Mouse (Mus musculus) right cerebral cortex, postnatal 36 days (tissue): ENCODE results near the gene Fgfrl1.
"Not testable (repeated sequence)": the region's sequence is repeated elsewhere in the genome, so short reads cannot be mapped to it uniquely, and the experiment has no call there.

ENCODE experiments used
- DNase-seq, 2 experiments: peaks; one replicate each; pipeline ENCODE4 v3.0.0; 2022; ENCODE audit warnings: low spot score in 2 of 2, mixed read lengths in 1 of 2

Gene Fgfrl1

GRCm38 (mm10) chr5:108751258-108751657, 59.1 kb downstream of the Fgfrl1 start:
- not testable (repeated sequence) for DNase-seq
